Mouse (Mus musculus): ENCODE data around the gene Rpl22. TPM values are rescaled to one million over a fixed set of nuclear protein-coding genes. Genes with fewer than 3 reads are reported as not detected.

Gene Rpl22
- total and polyA plus RNA-seq, 3 experiments, result 1,792 to 1,885 TPM; not detected in 1

DNA sequence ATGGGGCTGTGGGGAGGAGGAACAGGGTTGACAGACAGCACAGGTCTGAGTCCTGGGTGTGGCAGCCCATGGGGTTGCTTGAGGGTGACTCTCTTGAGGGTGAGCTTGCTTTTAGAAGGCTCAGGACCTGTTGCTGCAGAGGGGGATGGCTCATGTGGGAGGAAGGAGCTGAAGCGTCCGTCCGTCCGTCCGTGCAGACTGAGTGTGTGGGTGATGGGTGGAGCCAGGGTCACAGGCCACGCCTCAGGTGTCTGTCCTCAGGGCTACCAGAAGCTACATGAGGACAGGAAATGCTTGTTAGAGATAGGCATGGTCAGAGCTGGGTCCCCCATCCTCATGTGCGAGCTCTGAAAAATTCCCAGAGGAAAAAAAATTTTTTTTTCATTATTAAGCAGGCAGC is 19.1 kb downstream of the Rpl22 start:
- Histone ChIP-seq H3K79me2 (ENCODE audit: control insufficient read depth, insufficient read depth, low read length, poor library complexity) (no peaks in the 10 kb centered on the region), H3K27ac (ENCODE audit: control insufficient read depth, low read depth, low read length) (no peak overlapping the region), H3K4me1 (ENCODE audit: control insufficient read depth in 1 of 2, insufficient read depth in 2 of 2, low read length in 2 of 2) (peaks cover 6 to 15% of the 10 kb centered on the region in 2 experiments; a peak in 3 of 4 replicates), H3K27me3 (ENCODE audit: control insufficient read depth in 1 of 2, insufficient read depth in 2 of 2, low read length in 2 of 2) (no peaks in the 10 kb centered on the region), H3K9me3 (replicated peaks; ENCODE audit: insufficient read depth, low read length) (no peaks in the 10 kb centered on the region), H3K36me3 (ENCODE audit: control insufficient read depth in 1 of 2, insufficient read depth in 2 of 2, low read length in 2 of 2) (no peaks in the 10 kb centered on the region), H3K9ac (ENCODE audit: control insufficient read depth, low read depth, low read length, poor library complexity, severe bottlenecking) (no peak overlapping the region; the same call in 1 of the 2 replicates), H3K4me3 (ENCODE audit: control insufficient read depth in 1 of 2, insufficient read depth in 1 of 2, low read depth in 2 of 2, low read length in 2 of 2) (peak overlapping the region in 1 of 2 experiments; percentile 17; a peak in 1 of 4 replicates)
- TF ChIP-seq ZMIZ1 (IDR thresholded peaks at IDR 0.05; ENCODE audit: low read depth, low read length) (no peak), MYB (IDR thresholded peaks at IDR 0.05; ENCODE audit: low read depth, low read length) (no peak), ELF1 (IDR thresholded peaks at IDR 0.05; ENCODE audit: low read depth, low read length) (no peak), CHD2 (IDR thresholded peaks at IDR 0.05; ENCODE audit: low read length) (no peak), ZC3H11A (IDR thresholded peaks at IDR 0.05; ENCODE audit: low read depth, low read length) (no peak), RAD21 (IDR thresholded peaks at IDR 0.05; ENCODE audit: low read depth, low read length) (no peak), CTCF (IDR thresholded peaks at IDR 0.05 in 2 of 3, conservative IDR thresholded peaks at IDR 0.05 in 1 of 3; ENCODE audit: control insufficient read depth in 1 of 3, insufficient read depth in 1 of 3, low read depth in 2 of 3, low read length in 3 of 3, poor library complexity in 1 of 3, severe bottlenecking in 1 of 3) (no peak), SIN3A (IDR thresholded peaks at IDR 0.05; ENCODE audit: low read length) (no peak)
- DNase-seq (ENCODE audit: low read depth, low spot score), result peak; percentile 22

DNA sequence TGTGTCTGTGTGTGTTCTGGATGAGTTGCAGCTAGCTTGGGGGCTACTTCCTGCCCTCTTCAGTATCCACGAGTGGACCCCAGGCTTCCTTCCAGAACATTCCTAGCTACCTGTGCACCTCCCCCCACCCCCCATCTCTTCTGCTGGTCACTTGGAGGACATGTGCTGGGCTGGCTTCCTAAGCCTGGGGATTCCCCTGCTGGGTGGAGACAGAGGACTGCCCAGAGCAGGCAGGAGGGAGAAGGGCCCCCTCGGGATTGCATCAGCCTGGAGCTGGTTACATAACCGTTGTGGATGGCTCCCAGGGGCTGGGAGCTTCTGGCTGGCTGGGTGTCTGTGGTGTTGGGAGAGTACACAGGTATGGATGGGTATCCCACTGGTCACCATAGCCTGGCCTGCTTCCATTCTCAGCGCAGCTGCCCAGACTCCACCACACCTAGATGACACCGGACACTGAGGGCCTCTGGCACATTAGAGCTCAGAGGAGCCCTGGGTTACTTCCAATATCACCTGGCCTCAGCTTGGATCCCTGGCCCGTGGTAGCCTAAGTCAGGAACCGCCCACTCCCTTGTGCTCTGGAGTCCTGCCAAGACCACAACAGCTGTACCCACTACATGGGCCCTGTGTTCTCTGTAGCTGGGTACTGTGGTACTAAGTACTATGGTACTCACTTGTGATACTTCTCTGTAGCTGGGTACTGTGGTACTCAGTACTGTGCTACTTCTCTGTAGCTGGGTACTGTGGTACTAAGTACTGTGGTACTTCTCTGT is 19.8 kb downstream of the Rpl22 start:
- H3K36me3 ChIP-seq (ENCODE audit: control insufficient read depth in 1 of 2, insufficient read depth in 2 of 2, low read length in 2 of 2), result no peaks in the 10 kb centered on the region
- TF ChIP-seq ELF1 (IDR thresholded peaks at IDR 0.05; ENCODE audit: low read depth, low read length) (no peak), POLR2AphosphoS5 (IDR thresholded peaks at IDR 0.05; ENCODE audit: borderline replicate concordance, low read depth, low read length) (no peak), MYB (IDR thresholded peaks at IDR 0.05; ENCODE audit: low read depth, low read length) (no peak), JUND (IDR thresholded peaks at IDR 0.05; ENCODE audit: low read depth, low read length) (no peak), MEF2A (IDR thresholded peaks at IDR 0.05; ENCODE audit: extremely low read depth, insufficient replicate concordance, low read depth, low read length, poor library complexity, severe bottlenecking) (no peak), USF1 (IDR thresholded peaks at IDR 0.05; ENCODE audit: low read depth, low read length) (no peak), RCOR1 (IDR thresholded peaks at IDR 0.05; ENCODE audit: low read depth, low read length) (no peak), CHD1 (IDR thresholded peaks at IDR 0.05; ENCODE audit: low read depth, low read length) (no peak), SMC3 (IDR thresholded peaks at IDR 0.05; ENCODE audit: low read depth, low read length) (no peak), KAT2A (conservative IDR thresholded peaks at IDR 0.05; ENCODE audit: low read depth, low read length) (no peak), MXI1 (IDR thresholded peaks at IDR 0.05; ENCODE audit: low read depth, low read length) (0 out of 2 replicates have a peak, but pooled peaks have one; percentile 20), ETS1 (IDR thresholded peaks at IDR 0.05; ENCODE audit: low read depth, low read length) (peak; percentile 56; the same call in 1 of the 2 replicates), ZMIZ1 (IDR thresholded peaks at IDR 0.05; ENCODE audit: low read depth, low read length) (no peak)
- DNase-seq (ENCODE audit: low read depth, low spot score), result peak; percentile 50
- H3K4me3 ChIP-seq (ENCODE audit: control insufficient read depth in 1 of 2, insufficient read depth in 1 of 2, low read depth in 2 of 2, low read length in 2 of 2), result peak overlapping the region in 1 of 2 experiments; percentile 22; a peak in 1 of 4 replicates
- H3K27ac ChIP-seq (ENCODE audit: control insufficient read depth, low read depth, low read length), result no peak overlapping the region
- H3K4me1 ChIP-seq (ENCODE audit: control insufficient read depth in 1 of 2, insufficient read depth in 2 of 2, low read length in 2 of 2), result peaks cover 6 to 15% of the 10 kb centered on the region in 2 experiments; a peak in 3 of 4 replicates
- H3K9me3 ChIP-seq (replicated peaks; ENCODE audit: insufficient read depth, low read length), result no peaks in the 10 kb centered on the region
- peak overlapping the region; percentile 36 for H3K9ac ChIP-seq (ENCODE audit: control insufficient read depth, low read depth, low read length, poor library complexity, severe bottlenecking)
- H3K27me3 ChIP-seq (ENCODE audit: control insufficient read depth in 1 of 2, insufficient read depth in 2 of 2, low read length in 2 of 2), result no peaks in the 10 kb centered on the region
- no peaks in the 10 kb centered on the region for H3K79me2 ChIP-seq (ENCODE audit: control insufficient read depth, insufficient read depth, low read length, poor library complexity)

Measured in MEL (cell line).